Mouse (Mus musculus) C2C12 (cell line): ENCODE measurements around the gene Ap1g2.

Experiments used
- CTCF ChIP-seq: IDR thresholded peaks from one replicate; pipeline ENCODE4 v1.5.1; 2011; ENCODE audit not compliant: control insufficient read depth, insufficient read depth, insufficient read length
- MAX ChIP-seq: IDR thresholded peaks from one replicate; pipeline ENCODE4 v1.6.1; 2011; ENCODE audit warnings: mild to moderate bottlenecking, control low read depth
- USF1 ChIP-seq: IDR thresholded peaks from one replicate; pipeline ENCODE4 v1.6.1; 2011; ENCODE audit warnings: low read depth, mild to moderate bottlenecking, control low read depth, moderate library complexity

DNA sequence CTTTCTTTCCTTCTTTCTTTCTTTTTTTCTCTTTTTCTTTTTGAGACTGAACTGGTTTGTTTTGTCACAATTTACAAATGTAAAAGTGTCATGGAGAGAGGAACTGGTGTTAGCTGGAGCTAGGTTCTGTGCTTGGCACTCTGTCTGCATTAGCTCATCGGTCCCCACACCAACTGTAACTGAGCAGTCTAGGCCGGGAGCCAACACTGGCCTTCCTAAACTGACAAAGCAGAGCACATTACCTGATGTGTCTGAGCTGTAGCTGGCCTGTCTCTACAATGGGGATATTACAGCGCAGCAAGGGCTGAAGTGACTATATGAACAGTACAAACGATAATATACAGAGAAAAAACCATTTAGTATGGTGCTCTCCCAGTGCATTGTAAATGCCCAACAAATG is 12.5 kb upstream of the Ap1g2 start:
- TF ChIP-seq CTCF (no peak), USF1 (no peak), MAX (no peak)
